Mouse (Mus musculus) liver, embryonic 14 days (tissue): ENCODE measurements around the gene Insyn1. TPM values are rescaled to one million over a fixed set of nuclear protein-coding genes. Genes with fewer than 3 reads are reported as not detected.

Experiments used
- polyA plus RNA-seq: library from polyadenylated mRNA; depleted of rRNA; stranded (reverse); fragments of >200 nt; gene quantifications from 2 replicates; pipeline ENCODE4 v1.2.3, GENCODE M21; 2012; rRNA removed

Gene Insyn1
- 0.05 and 0.16 TPM in 2 replicates for polyA plus RNA-seq

DNA sequence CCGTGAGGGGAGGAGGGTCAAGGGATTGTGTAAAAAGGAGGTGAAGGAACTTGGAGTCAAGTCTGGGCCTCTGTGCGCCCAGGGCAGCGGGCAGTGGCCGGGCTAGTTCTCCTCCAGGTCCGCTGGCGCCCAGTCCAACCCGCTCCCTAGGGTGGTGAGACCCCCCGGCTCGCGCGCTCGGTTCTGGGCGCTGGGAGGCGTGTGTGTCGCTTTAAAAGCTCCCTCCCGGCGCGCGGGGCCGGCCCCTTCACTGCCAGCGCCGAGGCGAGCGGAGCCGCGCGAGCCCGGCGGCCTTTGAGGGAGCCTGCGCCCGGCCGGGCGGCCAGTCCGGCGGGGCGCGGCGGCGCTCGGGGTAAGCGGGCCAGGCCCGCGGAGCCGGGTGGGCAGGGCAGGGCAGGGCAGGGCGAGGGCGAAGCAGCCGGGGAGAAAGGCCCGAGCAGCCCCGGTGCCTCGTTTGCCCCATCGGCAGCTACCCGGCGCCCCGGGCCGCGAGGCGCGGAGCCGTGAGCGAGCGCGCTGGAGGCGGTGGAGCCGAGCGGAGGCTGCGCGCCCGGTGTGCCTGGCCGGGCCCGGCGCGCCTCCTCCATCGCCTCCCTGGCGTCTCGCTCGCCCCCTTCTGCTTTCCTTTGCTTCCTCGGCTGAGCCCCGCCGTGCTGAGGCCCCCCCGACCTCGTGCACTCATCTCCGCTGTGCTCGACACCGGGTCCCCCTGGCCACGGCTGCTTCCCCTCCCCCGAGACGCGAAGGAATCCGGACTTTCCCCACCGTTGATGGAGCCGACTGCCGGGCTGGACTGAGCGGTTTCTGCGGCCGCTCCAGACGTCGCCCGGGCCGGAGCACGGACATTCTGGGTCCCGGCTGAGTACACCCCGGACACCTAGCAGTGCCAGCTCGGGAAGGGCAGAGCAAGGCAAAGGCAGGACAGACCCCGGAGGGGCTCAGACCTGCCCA, at the start of gene Insyn1:
Insyn1 (plus strand) TSS at position 753 of the 951 bp plus-strand sequence.

Other genes starting within 250 kb of the Insyn1 start
- 14.0 and 19.8 TPM in 2 replicates for gene Pml, start 238.8 kb upstream of the Insyn1 start, polyA plus RNA-seq
- gene Stoml1, start 235.4 kb upstream of the Insyn1 start, polyA plus RNA-seq = 3.2 and 3.8 TPM in 2 replicates
- 0.82 and 1.7 TPM in 2 replicates for gene Loxl1, start 175.4 kb upstream of the Insyn1 start, polyA plus RNA-seq
- gene Tbc1d21, start 118.1 kb upstream of the Insyn1 start, polyA plus RNA-seq = not detected in 2 replicates
- gene Cd276, start 66.8 kb downstream of the Insyn1 start, polyA plus RNA-seq = 0.82 and 1.1 TPM in 2 replicates
- gene Nptn, start 93.6 kb downstream of the Insyn1 start, polyA plus RNA-seq = 118 and 137 TPM in 2 replicates